Mouse (Mus musculus) heart, postnatal 0 days (tissue): ENCODE data around the gene Dapk3. TPM values are rescaled to one million over a fixed set of nuclear protein-coding genes. Genes with fewer than 3 reads are reported as not detected.
A peak's percentile ranks its signal among the peaks of the same experiment; 100 is the strongest.

Experiments used
- ATAC-seq: fragments of 200-750 bp; cut with Nextera tagmentation; 2 replicates; pipeline ENCODE4 v1.8.0; 2017; ENCODE audit warnings: low read depth, moderate number of reproducible peaks, moderate library complexity; ENCODE audit not compliant: insufficient read depth
- DNase-seq: peaks from one replicate; pipeline ENCODE4 v3.0.0-alpha.2; 2016; ENCODE audit warnings: low spot score
- H3K27ac ChIP-seq: fragments of 300-500 bp; sonication (generic); 2 replicates; pipeline ENCODE4 v1.5.1; 2014; ENCODE audit warnings: low read depth, mild to moderate bottlenecking
- H3K27me3 ChIP-seq: fragments of 300-500 bp; sonication (generic); 2 replicates; pipeline ENCODE4 v1.6.1; 2014; ENCODE audit warnings: low read length, mixed read lengths; ENCODE audit not compliant: control insufficient read depth, insufficient read depth
- H3K36me3 ChIP-seq: fragments of 300-500 bp; sonication (generic); replicated peaks from 2 replicates; pipeline ENCODE4 v1.6.1; 2014; ENCODE audit warnings: low read length, mixed read lengths; ENCODE audit not compliant: control insufficient read depth, insufficient read depth
- H3K4me1 ChIP-seq: fragments of 300-500 bp; sonication (generic); 2 replicates; pipeline ENCODE4 v1.6.1; 2014; ENCODE audit warnings: antibody characterized with exemption; ENCODE audit not compliant: control insufficient read depth, insufficient read depth
- H3K4me2 ChIP-seq: fragments of 300-500 bp; sonication (generic); 2 replicates; pipeline ENCODE4 v1.6.1; 2014; ENCODE audit warnings: low read depth, mild to moderate bottlenecking, low read length, moderate library complexity
- H3K4me3 ChIP-seq: fragments of 300-500 bp; sonication (generic); 2 replicates; pipeline ENCODE4 v1.5.1; 2014; ENCODE audit warnings: low read depth, low read length
- H3K9ac ChIP-seq: fragments of 300-500 bp; sonication (generic); replicated peaks from 2 replicates; pipeline ENCODE4 v1.6.1; 2014; ENCODE audit warnings: low read depth, low read length, mixed read lengths
- H3K9me3 ChIP-seq: fragments of 300-500 bp; sonication (generic); replicated peaks from 2 replicates; pipeline ENCODE4 v1.6.1; 2016; ENCODE audit warnings: low read length; ENCODE audit not compliant: control insufficient read depth
- CTCF ChIP-seq: IDR thresholded peaks from 2 replicates; pipeline ENCODE4 v1.5.1; 2016; ENCODE audit warnings: antibody characterized with exemption, control low read depth, low read depth
- EP300 ChIP-seq: IDR thresholded peaks from 2 replicates; pipeline ENCODE4 v1.6.1; 2016; ENCODE audit warnings: antibody characterized with exemption, low read depth
- WGBS: fragments of 180-500 bp; shearing (Covaris S2); extraction: QIAGEN DNeasy Blood & Tissue Kit; methylation state at CpG from one replicate; pipeline ENCODE4 v1.1.7; 2014; 5-methylcytosine and 5-hydroxymethylcytosine counted together
- polyA plus RNA-seq: library from polyadenylated mRNA; unstranded; fragments of >200 nt; fragmentation: Nextera tagmentation; extraction: Ambion mirVana; gene quantifications from 2 replicates; pipeline ENCODE4 v1.2.1, GENCODE M21; 2015
- total RNA-seq: library from RNA; depleted of rRNA; stranded (reverse); fragments of >200 nt; gene quantifications from 2 replicates; pipeline ENCODE4 v1.2.3, GENCODE M21; 2014; ENCODE audit warnings: low replicate concordance

Gene Dapk3
- total and polyA plus RNA-seq, 2 experiments from 2014 or later = 29.0 to 72.7 TPM

DNA sequence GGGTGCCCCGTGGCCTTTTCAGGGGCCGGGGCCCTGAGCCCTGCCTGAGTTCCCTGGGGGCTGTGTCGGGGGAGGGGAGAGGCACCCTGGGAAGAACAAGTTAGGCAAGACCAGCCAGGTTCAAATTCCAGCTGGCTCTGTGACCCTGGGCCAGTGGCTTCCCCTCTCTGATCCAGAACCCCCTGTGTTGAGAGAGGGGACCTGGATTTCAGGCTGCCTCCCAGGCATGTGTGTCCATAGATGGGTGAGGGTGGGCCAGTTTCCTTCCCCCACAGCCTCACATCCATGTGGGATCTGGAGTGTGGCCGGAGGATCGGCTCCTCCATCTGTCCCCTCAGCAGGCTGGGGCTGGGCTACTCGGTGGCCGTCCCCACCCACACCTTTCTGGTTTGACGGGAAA lies 42.8 kb upstream of the Dapk3 start:
- no peak for ATAC-seq
- TF ChIP-seq CTCF = no peak
- no peak for TF ChIP-seq EP300
- H3K9ac ChIP-seq = peak overlapping the region; percentile 80
- peaks cover 53% of the 10 kb centered on the region for H3K4me1 ChIP-seq
- peaks cover 19% of the 10 kb centered on the region for H3K36me3 ChIP-seq
- H3K27me3 ChIP-seq = no peaks in the 10 kb centered on the region
- peak overlapping the region; percentile 74 for H3K4me3 ChIP-seq
- H3K9me3 ChIP-seq = no peaks in the 10 kb centered on the region
- H3K4me2 ChIP-seq = peak overlapping the region; percentile 92
- peak overlapping the region; percentile 92 for H3K27ac ChIP-seq
- DNase-seq = no peak
- WGBS = 39% methylated on average over 8 of the region's 8 CpGs

- peak overlapping the region; percentile 50 for H3K9ac ChIP-seq
- 32% methylated on average over 10 of the region's 10 CpGs for WGBS
Observed at GRCm38 (mm10) chr10:81140717-81141454, 41.9 kb upstream of the Dapk3 start.

DNA sequence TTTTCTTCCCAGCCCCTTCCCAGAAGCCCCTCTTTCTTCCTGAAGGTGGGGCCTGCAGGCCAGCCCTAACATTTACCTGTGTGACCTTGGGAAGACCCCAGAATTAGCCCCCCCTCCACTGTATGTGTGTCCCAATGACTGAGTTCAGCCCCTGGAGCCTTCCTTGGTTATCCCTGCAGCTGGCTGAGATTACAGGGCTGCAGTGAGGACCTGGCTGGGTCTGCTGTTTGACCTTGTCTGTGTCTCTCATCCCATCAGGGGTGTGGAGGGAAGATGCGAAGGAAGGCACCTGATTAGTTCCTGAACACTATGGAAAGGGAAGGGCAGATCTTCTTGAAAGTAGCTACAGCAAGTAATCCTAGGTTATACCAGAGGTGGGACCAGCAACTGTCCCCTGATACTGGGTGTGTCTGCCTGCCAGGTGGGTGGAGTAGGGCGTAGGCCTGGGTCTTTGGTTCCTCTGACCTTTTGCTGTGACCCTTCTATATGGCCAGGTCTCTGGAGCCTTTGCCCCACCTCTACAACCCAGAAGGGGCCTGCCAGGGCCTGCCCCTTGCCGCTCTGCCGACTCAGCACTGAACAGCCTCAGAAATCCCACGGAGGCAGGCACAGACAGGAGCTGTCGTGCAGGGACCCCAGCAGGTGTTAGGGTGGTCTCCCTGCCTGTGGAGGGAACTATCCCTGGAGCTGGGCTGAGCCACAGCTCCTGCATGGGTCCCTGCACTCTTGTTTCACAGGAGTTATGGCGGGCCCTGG lies 41.2 kb upstream of the Dapk3 start:
- Histone ChIP-seq H3K9me3 (no peaks in the 10 kb centered on the region), H3K4me1 (peaks cover 47% of the 10 kb centered on the region), H3K27me3 (no peaks in the 10 kb centered on the region), H3K27ac (peak overlapping the region; percentile 22; the same call in 1 of the 2 replicates), H3K36me3 (peaks cover 35% of the 10 kb centered on the region), H3K4me2 (peak overlapping the region; percentile 92), H3K4me3 (no peak overlapping the region; the same call in 1 of the 2 replicates), H3K9ac (0 out of 2 replicates have a peak overlapping the region, but pooled peaks have one; percentile 50)
- TF ChIP-seq EP300 = no peak
- TF ChIP-seq CTCF = no peak
- ATAC-seq (no peak), DNase-seq (no peak)
- WGBS = 75% methylated on average over 7 of the region's 7 CpGs

More at GRCm38 (mm10) chr10:81140717-81141454, 41.9 kb upstream of the Dapk3 start:
- H3K4me3 ChIP-seq = peak overlapping the region; percentile 74
- no peak for ATAC-seq
- peaks cover 47% of the 10 kb centered on the region for H3K4me1 ChIP-seq
- peak; percentile 30 for DNase-seq
- no peaks in the 10 kb centered on the region for H3K9me3 ChIP-seq
- TF ChIP-seq CTCF (no peak), EP300 (no peak)
- peaks cover 28% of the 10 kb centered on the region for H3K36me3 ChIP-seq
- H3K27me3 ChIP-seq = no peaks in the 10 kb centered on the region
- peak overlapping the region; percentile 92 for H3K27ac ChIP-seq
- peak overlapping the region; percentile 92 for H3K4me2 ChIP-seq

DNA sequence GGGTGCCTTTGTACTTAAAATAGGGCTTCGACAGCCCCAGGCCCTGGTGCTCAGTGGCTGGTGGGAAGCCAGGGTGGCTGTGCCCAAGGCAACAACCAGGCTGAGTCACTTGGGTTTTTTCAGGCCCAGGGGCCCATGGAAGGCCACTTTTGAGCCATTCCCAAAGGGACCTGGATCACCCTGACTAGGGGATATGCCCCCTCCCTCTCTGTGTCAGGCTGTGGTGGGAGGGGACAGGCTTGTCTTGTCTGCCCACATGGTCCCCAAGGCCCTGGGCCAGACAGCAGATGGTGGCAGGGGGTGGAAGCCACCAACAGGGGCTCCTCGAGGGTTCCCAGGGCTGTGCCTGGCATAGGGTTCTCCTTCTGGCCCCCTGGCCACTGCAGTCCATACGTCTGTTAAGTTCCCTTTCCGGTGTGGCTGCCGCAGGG lies 40.2 kb upstream of the Dapk3 start:
- H3K9me3 ChIP-seq = no peaks in the 10 kb centered on the region
- ATAC-seq (no peak), DNase-seq (no peak)
- 61% methylated on average over 5 of the region's 5 CpGs for WGBS
- H3K9ac ChIP-seq = 0 out of 2 replicates have a peak overlapping the region, but pooled peaks have one; percentile 35
- no peak overlapping the region for H3K4me3 ChIP-seq
- H3K27ac ChIP-seq = no peak overlapping the region
- H3K4me2 ChIP-seq = no peak overlapping the region
- H3K4me1 ChIP-seq = peaks cover 47% of the 10 kb centered on the region
- no peaks in the 10 kb centered on the region for H3K27me3 ChIP-seq
- peaks cover 45% of the 10 kb centered on the region for H3K36me3 ChIP-seq
- TF ChIP-seq EP300 = no peak
- no peak for TF ChIP-seq CTCF

GRCm38 (mm10) chr10:81143157-81143633 lies 39.6 kb upstream of the Dapk3 start:
- no peak overlapping the region for H3K4me2 ChIP-seq
- H3K4me1 ChIP-seq = peaks cover 47% of the 10 kb centered on the region
- 83% methylated on average over 7 of the region's 7 CpGs for WGBS
- peaks cover 51% of the 10 kb centered on the region for H3K36me3 ChIP-seq
- DNase-seq (no peak), ATAC-seq (no peak)
- no peaks in the 10 kb centered on the region for H3K9me3 ChIP-seq
- no peaks in the 10 kb centered on the region for H3K27me3 ChIP-seq
- no peak overlapping the region for H3K27ac ChIP-seq
- no peak overlapping the region for H3K4me3 ChIP-seq
- no peak overlapping the region for H3K9ac ChIP-seq
- TF ChIP-seq EP300 (no peak), CTCF (no peak)
